Mouse (Mus musculus): ENCODE data around the gene Plcd3.

Gene Plcd3

DNA sequence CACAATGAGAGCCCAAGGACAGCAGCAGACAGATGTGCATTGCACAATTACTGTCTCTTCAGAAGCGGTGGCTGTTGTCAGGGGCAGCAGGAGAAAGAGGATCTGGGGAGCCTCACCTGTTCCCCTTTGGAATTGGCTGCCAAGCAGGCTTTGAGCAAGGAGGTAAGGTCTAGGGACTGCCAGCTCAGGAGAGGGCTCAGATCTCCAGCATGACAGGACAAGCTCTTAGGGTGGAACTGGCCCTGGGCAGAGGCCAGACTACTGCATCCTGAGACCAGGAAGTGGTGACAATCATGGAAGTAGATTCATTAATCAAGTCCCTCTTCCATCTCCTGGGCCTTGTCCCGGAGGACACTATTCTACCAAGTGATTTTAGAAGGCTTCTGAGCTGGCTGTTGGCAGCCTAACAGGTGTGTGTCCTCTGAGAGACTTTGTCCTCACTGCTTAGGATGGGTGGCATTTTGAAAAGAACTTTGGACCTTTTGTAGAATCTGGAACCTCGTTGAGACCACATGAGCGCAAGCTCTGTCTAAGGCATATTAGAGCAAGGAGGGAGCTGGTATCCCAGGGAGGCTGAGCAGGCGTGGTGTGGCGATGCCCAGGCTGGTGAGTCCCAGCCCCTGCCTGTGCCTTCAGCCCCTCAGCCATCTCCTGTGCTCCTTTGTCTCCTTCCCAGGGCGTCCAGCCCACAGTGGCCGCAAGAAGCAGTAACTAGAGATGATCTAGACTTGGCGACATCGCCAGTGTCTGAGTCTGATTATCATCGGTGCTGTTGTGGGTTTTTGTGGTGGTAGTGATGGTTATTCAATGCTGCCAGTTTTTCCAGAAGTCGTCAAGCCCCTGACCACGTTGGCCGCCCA is 35.0 kb downstream of the Plcd3 start:
- DNase-seq (ENCODE audit: low read depth, low spot score), result no peak

DNA sequence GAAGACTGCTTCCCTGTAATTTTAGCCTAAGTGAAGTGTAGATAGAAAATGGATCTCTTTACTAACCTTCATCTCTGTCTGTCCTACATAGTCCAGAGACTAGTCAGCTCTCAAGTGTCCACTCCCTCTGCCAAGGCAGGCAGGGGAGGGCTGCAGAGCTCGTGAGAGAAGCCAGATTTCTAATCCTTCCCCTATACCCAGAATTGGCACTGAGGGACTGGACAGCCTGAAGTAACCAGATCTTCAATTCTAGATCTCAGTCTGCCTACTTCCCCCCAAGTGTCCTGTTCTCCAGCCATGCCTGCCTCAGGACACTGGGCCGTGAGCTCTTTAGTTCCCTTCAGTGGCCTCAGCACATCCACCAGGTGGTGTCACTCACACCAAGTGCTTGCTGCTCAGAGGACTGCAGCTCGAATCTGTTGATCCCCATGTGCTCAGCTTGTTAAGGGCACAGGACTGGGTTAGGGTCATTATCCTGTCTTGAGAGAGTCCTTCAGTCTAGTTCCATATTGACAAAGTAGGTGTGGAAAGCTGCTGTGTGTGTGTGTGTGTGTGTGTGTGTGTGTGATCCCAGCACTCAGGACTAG is 42.9 kb downstream of the Plcd3 start:
- no peak for DNase-seq (ENCODE audit: low read depth, low spot score)

DNA sequence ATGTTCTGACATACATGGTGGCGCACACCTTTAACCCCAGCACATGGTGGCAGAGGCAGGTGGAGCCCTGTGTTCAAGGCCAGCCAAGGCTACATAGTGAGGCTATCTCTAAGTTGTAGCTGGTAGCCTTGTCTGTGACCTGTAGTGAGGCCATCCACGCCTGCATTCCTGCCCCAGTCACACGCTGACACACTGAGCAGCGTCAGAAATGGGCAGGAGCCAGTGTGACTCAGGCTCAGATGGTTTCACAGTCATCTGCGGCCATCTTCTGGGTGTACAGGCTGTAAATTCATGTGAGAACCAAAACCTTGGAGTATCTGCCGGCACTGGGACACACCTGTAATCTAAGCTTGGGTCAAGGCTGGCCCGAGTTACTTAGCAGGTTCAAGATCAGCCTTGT is 44.8 kb downstream of the Plcd3 start:
- no peak for DNase-seq (ENCODE audit: low read depth, low spot score)

DNA sequence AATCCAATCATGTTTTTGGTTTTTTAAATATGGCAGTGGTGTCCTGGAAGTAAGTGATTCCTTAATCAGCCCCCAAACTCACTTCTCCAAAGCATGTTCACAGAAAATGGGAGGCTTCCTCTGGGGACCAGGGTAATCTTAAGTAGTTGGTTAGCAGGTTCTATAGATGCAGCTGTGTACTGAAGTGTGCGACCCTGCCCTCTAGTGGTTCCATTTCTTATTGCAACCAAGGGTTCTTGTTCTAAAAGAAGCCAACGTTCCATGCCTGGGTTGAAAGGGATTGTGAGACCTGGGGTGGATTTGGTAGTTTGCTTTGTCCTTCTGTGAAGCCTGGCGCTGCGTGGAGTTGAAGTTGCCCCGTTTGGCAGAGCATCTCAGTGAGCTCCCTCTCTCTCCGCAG is 46.7 kb downstream of the Plcd3 start:
- DNase-seq (ENCODE audit: low read depth, low spot score), result peak; percentile 71

DNA sequence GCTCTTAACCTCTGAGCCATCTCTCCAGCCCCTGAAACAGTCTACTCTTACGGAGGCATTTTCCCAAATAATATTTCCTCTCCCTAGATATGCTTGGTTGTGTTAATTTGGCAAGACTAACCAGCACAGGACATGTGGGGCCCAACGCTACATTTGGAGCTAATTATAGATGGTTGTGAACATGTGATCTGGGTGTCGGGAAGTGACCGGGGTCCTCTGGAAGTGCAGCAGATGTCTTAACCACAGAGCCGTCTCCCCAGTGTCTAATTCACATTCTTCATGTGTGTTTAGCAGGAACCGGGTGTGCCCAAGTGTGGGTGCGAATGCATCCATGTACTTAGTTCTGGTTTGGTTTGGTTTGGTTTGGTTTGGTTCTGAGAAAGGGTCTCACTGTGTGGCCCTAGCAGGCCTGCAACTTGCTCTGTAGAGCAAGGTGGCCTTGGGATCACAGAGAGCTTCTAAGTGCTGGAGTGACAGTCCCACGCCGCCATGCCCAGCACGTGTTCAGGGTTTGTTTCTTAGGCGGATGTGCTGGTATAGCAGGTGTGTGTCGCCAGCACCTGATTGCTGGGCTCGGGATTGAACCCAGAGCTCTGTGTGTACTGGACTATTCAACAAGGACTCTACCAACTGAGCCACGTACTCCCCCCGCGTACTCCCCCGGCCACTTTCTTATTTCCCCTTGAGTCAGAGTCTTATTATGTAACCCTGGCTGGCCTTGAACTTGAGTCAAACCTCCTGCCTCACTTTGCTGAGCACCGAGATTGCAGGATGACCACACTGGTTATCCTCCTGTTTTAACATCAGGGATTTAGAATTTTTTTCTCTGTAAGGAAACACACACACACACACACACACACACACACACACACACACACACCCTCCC is 48.0 kb downstream of the Plcd3 start:
- no peak for DNase-seq (ENCODE audit: low read depth, low spot score)

DNA sequence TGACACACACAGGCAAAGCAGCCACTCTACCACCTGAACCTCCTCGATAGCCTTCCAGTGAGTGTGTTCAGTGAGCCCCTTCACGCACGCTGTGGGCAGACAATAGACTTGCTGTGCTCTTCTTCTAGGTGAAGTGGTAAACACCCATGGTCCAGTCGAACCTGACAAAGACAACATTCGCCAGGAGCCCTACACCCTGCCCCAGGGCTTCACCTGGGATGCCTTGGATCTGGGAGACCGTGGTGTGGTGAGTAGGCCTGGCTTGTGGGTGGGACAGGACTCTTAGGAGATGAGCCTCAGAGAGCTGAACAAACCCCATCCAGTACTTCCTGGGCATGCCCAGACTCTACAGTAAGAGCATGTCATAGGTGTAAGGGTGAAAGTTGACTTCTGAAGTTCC is 49.4 kb downstream of the Plcd3 start:
- DNase-seq (ENCODE audit: low read depth, low spot score), result no peak

DNA sequence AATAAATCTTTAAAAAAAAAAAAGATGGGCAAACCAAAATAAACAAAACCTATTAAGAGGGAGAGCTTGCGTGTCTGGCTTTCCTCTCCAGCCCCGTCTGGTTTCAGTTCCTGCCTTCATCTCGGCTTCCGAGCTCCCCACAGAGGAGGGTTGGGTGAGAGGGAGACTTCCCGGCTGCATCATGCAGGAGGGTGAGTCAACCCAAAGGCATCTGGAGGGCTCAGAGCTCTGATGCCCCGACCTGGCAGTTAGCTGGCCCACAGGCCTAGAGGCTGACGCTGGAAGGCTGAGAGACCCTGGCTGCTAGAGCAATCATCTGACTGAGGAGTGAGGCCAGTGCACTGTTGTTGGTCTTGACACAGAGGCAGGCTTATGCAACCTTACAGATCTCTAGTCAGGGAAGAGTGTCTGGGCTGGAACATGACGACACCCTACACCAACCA is 50.2 kb downstream of the Plcd3 start:
- no peak for DNase-seq (ENCODE audit: low read depth, low spot score)

DNA sequence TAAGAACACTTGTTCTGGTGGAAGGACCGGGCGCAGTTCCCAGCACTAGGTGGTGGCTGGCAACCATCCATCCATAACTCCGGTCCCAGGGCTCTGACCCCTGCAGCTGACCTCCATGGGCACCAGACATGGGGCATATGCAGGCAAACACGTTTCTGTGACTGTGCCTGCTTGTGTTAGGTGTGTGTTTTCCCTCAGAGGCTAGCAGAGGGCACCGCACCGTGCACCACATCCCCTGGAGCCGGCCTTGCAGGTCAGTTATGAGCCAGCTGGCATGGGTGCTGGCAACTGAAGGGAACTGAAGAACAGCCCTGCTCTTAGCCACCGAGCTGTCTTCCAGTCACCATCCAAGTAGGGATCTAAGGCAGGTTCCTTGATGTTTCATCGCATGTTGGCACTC is 51.3 kb downstream of the Plcd3 start:
- no peak for DNase-seq (ENCODE audit: low read depth, low spot score)

DNA sequence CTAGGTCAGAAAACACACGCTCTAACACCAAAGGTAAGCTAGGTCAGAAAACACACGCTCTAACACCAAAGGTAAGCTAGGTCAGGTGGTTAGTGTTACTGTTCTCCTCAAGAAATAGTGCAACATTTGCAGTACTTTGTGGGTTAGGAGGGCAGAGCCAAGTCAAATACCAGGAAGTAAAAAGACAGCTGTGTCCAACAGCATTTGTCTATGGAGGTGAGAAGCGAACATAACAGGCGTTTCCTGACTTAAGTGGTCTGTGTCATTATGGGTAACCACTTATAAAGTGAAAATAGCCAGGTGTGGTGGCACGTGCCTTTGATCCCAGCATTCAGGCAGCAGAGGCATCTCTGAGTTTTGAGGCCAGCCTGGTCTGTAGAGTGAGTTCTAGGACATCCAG is 51.8 kb downstream of the Plcd3 start:
- no peak for DNase-seq (ENCODE audit: low read depth, low spot score)

DNA sequence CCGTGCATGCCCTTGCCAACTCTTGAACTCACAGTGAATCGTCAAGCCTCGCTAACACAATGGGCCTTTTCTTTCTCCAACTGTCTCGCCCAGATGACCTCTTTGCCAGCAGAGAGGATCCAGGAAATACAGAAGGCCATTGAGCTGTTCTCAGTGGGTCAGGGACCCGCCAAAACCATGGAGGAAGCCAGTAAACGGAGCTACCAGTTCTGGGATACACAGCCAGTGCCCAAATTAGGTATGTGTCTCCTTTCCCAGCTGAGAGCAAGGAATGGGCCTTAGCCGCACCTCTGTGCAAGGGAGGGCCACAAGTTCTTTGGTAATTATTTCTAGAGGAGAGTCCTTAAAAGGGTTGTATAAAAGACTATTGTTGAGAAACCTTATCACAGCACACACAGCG is 55.2 kb downstream of the Plcd3 start:
- DNase-seq (ENCODE audit: low read depth, low spot score), result no peak

DNA sequence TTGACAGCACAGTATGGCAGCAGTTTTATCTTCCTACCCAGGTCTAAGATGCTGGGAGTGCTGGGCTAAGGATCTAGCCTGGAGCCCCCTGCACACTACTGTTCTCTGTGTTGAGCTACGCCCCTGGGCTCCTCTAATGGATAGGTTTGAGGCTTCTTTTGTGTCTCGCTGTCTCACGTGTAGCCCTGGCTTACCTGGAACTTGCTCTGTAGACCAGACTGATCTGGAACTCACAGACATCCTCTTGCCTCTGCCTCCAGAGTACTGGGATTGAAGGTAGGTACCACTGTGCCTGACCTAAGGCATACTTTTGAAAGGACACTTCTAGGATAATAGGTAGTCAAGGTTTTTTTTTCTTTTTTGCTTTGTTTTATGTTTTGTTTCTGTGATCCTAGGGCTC is 57.5 kb downstream of the Plcd3 start:
- no peak for DNase-seq (ENCODE audit: low read depth, low spot score)

DNA sequence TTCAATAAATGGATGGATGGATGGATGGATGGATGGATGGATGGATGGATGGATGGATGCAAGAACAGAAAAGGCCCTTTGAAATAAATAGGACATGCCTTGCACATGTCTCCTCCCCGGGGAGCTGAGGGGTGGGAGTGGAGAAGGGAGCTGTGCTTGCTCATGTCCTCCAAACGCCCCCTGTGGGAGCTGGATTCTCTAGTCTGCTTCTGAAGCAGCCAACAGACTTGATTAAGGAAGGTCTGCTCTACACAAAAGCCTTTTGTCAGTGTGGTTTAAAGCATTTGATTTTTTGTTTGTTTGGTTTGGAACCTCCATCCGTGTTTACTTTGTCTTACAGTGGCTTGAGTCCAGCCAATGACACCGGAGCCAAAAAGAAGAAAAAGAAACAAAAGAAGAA is 58.6 kb downstream of the Plcd3 start:
- DNase-seq (ENCODE audit: low read depth, low spot score), result no peak

DNA sequence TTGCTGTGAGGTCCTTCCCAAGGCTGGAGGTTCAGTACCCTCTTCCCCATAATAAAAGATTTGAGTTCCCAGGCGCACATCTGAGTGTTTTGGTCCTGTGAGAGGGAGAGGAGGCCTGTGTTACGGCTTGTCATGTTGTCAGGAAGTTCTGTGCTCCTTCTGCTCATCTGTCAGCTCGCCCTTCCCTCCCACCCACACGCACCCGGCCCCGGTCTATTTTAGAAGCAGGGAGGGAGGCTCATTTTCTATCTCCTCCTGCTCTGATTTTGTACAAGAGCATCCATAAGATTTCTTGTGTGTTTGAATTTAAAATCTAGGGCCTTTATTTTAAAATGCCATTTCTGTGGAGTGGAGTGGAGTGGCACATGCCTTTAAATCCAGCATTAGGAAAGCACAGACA is 63.4 kb downstream of the Plcd3 start:
- no peak for DNase-seq (ENCODE audit: low read depth, low spot score)

DNA sequence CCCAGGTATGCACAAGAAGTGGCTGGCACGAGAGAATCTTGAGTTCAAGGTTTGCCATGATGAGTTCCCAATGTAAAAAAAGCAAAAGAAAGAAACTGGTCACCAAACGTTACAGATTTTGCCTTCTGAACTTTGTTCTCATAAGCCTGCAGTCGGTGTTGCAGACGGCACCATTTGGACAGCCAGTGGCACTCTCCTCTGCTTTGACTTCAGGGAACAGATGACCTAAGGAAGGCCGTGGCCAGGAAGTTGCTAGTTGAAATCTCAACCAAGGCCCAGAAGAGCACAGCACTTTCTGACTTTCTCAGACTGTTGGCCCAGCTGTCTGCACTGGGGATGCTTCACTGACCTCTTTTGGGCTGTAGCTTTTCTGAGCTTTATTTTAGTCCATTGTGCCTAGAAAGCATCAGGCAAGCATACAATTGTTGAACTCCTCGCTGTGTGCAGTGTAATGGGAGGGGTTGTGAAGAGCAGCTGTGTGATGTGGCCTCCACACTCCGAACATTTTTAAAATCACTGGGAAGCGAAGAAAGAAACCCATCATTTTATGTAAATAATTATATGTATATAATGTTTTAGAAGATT is 64.5 kb downstream of the Plcd3 start:
- DNase-seq (ENCODE audit: low read depth, low spot score), result no peak

DNA sequence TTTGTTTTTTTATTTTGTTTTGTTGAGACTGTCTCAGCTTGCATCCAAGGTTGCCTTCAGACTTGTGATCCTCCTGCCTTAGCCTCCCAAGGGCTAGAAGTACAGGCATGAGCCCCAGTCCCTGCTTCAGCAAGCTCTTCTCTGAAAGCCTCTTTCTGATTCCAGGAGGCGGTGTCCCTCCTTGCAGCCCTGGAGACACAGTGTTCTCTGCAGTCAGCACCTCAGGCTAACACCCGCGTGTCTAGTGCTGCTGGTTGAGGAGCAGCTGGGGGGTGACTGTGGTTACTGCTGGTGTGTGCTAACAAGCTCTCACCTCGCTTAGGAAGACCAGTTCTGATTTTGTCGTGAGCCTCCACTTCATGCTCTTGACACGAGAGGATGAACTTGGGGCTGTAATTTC is 66.5 kb downstream of the Plcd3 start:
- DNase-seq (ENCODE audit: low read depth, low spot score), result no peak

DNA sequence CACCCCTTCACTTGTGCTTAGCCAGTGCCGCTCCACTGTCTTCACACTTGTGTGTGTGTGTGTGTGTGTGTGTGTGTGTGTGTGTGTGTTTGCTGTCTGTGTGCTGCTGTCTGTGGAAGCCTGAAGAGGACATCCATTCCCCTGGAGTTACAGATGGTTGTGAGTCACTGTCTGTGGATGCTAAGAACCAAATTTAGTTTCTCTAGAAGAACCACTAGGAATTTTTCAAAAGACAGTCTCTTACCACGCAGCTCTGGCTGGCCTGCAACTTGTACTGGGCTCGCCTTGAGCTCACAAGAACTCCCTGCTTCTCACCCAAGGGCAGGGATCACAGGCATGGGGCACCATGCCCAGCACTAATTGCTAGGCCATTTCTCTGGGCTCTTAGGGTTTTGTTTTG is 68.4 kb downstream of the Plcd3 start:
- no peak for DNase-seq (ENCODE audit: low read depth, low spot score)

DNA sequence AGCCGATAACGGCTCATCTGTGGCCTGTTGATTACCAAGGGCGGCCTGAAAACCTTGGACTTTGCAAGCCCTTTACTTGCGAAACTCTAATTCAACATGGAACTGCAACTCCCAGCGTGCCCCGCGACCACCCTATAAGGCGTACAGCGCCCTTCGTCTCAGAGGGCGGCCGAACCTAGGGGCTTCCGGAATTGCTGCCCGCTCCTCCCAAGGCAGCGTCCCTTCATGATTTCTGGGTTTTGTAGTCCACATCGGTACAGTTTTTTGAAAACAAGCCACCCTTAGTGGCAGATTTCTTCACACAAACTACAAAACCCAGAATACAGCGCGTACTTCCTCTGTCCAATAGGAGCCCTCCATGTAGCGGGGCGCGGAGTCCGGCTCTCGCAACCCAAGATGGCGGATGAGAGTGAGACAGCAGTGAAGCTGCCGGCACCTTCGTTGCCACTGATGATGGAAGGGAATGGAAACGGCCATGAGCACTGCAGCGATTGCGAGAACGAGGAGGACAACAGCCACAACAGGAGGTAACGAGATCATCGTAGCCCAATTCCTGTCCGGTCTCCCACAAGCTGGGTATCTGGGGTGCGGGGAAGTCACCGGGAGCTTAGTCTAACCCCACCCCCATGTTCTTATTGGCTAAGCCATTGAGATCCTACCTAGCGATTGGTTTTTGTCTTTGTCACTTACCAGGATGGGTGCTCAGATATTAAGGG is 73.1 kb downstream of the Plcd3 start, which contains the start of the genes Nmt1 and Dcakd:
Nmt1 (plus strand) TSS at position 15 of the 716 bp plus-strand sequence.
Dcakd (minus strand) TSS at position 158 of the 716 bp plus-strand sequence.
- peak; percentile 93 for DNase-seq (ENCODE audit: low read depth, low spot score)

DNA sequence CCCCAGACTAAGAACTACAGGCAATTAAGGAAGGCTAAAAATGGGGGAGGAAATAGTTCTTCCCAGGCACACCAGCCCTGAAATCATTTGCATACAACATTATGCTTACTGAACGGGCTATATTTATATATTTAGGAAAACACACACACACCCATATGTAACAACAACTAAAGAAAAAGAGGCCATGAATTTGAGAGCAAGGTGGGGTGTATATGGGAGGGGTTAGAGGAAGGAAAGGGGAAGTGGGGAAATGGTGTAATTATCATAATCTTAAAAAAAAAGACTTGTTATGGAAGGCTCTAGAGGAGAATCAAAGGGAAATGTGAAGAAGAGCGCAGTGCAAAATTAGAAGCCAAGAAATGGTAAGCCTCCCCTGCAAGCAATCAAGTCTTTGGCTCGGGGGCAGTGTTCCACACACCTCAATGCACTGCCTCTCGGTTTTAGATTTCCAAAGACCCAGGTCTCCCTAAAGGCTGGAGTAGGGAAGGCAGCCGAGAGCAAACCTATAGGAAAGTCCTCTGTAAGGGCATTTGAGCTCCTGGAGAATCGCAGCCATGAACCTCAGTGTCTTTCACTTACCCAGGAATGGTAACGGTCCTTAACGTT is 73.8 kb downstream of the Plcd3 start:
- DNase-seq (ENCODE audit: low read depth, low spot score), result no peak

DNA sequence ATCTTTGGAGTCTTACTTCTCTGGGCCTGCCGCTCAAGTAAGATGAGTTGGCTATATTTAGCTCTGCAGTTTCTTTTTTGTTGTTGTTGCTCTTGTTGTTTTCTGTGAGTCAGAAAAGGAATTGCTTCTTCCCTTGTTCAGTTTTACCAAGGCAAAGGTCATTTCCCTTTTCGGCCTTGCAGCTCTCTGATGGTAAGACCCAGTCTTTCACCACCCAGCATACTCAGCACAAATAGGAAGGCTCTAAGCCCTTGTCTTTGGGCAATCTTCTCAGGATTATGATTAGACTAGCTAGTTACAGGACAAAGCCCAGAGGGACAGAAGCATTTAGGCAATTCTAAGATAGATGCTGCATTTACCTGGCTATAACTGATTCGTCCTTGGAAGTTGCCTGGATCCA is 74.6 kb downstream of the Plcd3 start:
- no peak for DNase-seq (ENCODE audit: low read depth, low spot score)

DNA sequence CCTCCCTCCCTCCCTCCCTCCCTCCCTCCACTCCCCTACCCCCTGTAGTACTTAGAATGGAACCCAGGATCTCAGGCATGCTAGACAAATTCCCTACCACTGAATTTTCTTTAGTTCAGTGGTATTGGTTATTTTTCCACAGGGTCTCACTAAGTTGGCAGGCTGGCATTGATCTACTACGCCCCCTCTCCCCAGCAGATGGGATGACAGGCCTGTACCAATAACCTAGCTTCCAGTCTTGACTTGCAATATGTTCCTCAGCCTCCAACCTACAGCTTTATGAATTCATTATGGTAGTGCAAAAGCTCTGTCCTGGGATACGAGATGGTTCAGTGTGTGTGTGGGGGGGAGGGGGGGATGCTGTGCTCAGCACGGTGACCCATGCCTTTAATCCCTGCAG is 77.5 kb downstream of the Plcd3 start:
- no peak for DNase-seq (ENCODE audit: low read depth, low spot score)
